Mouse (Mus musculus) heart, adult 2 months (tissue): ENCODE measurements around the gene Nrxn3. TPM values are rescaled to one million over a fixed set of nuclear protein-coding genes. Genes with fewer than 3 reads are reported as not detected.

Experiments
- DNase-seq, 2 experiments: peaks; one replicate each; pipeline ENCODE4 v3.0.0; 2021
- H3K27ac ChIP-seq: fragments of 200-600 bp; 2 replicates; pipeline ENCODE4 v1.8.1; 2022
- H3K27me3 ChIP-seq: fragments of 200-500 bp; 2 replicates; pipeline ENCODE4 v1.6.1; 2012; ENCODE audit warnings: mild to moderate bottlenecking, low read length, inconsistent platforms, mixed read lengths; ENCODE audit not compliant: control insufficient read depth, insufficient read depth
- H3K36me3 ChIP-seq: fragments of 200-500 bp; 2 replicates; pipeline ENCODE4 v1.6.1; 2012; ENCODE audit warnings: low read length, inconsistent platforms; ENCODE audit not compliant: control insufficient read depth, insufficient read depth
- H3K4me1 ChIP-seq: fragments of 200-500 bp; 2 replicates; pipeline ENCODE4 v1.6.1; 2011; ENCODE audit warnings: low read length; ENCODE audit not compliant: control insufficient read depth, insufficient read depth
- H3K4me3 ChIP-seq: fragments of 200-600 bp; 2 replicates; pipeline ENCODE4 v1.8.1; 2022
- H3K79me2 ChIP-seq: fragments of 200-500 bp; replicated peaks from 2 replicates; pipeline ENCODE4 v1.6.1; 2012; ENCODE audit warnings: mild to moderate bottlenecking, inconsistent platforms, low read length, moderate library complexity, mixed read lengths; ENCODE audit not compliant: control insufficient read depth, insufficient read depth
- H3K9ac ChIP-seq: fragments of 200-500 bp; 2 replicates; pipeline ENCODE4 v1.6.1; 2012; ENCODE audit warnings: low read depth, mild to moderate bottlenecking, control low read depth, inconsistent platforms, low read length, mixed read lengths
- CTCF ChIP-seq: fragments of 200-600 bp; IDR thresholded peaks from 2 replicates; pipeline ENCODE4 v1.8.1; 2022; ENCODE audit warnings: antibody characterized with exemption, mild to moderate bottlenecking, moderate library complexity
- EP300 ChIP-seq: fragments of 200-500 bp; IDR thresholded peaks from 2 replicates; pipeline ENCODE4 v1.6.1; 2011; ENCODE audit warnings: low read depth, low read length, control low read depth; ENCODE audit not compliant: insufficient read depth
- POLR2A ChIP-seq: fragments of 200-500 bp; IDR thresholded peaks from 2 replicates; pipeline ENCODE4 v1.6.1; 2011; ENCODE audit warnings: mild to moderate bottlenecking, low read depth, low read length, control low read depth; ENCODE audit not compliant: insufficient read depth
- WGBS: fragments of 180-500 bp; shearing (Covaris S2); methylation state at CpG from one replicate; pipeline ENCODE4 v1.1.7; 2018; 5-methylcytosine and 5-hydroxymethylcytosine counted together
- intact Hi-C: fragments of 180-260 bp; cut with DNase I; formaldehyde crosslinking; loops from one replicate; pipeline ENCODE4 v1.15.1; 2025
- microRNA-seq, 2 experiments: library from miRNA; unstranded; fragments of <30 nt; microRNA quantifications; one replicate each; pipeline ENCODE4 v1.2.0; 2021
- polyA plus RNA-seq: library from polyadenylated mRNA; depleted of rRNA; stranded (reverse); fragments of >200 nt; gene quantifications from 2 replicates; pipeline ENCODE4 v1.2.3, GENCODE M21; 2012
- total RNA-seq, 2 experiments: library from RNA; stranded (reverse); gene quantifications; 2 replicates each; pipeline ENCODE4 v1.2.3; 2021

Gene Nrxn3
- total and polyA plus RNA-seq, 3 experiments = 0.18 to 0.31 TPM; not detected in 1

GRCm38 (mm10) chr12:90332459-90332858 is 1609.8 kb downstream of the Nrxn3 start:
- no peak overlapping the region for H3K9ac ChIP-seq
- intact Hi-C loops = no loop called here
- H3K4me3 ChIP-seq = no peak overlapping the region
- H3K27me3 ChIP-seq = no peaks in the 10 kb centered on the region
- H3K27ac ChIP-seq = no peak overlapping the region
- no peaks in the 10 kb centered on the region for H3K4me1 ChIP-seq
- H3K36me3 ChIP-seq = no peaks in the 10 kb centered on the region
- TF ChIP-seq EP300 (no peak), CTCF (no peak), POLR2A (no peak)
- no peaks in the 10 kb centered on the region for H3K79me2 ChIP-seq
- WGBS = 81% methylated on average over 3 of the region's 3 CpGs
- no peak for DNase-seq

- no peaks in the 10 kb centered on the region for H3K79me2 ChIP-seq
- intact Hi-C loops = no loop called here
- no peaks in the 10 kb centered on the region for H3K4me1 ChIP-seq
- TF ChIP-seq CTCF (no peak), POLR2A (no peak), EP300 (no peak)
- H3K36me3 ChIP-seq = no peaks in the 10 kb centered on the region
- no peak overlapping the region for H3K4me3 ChIP-seq
- H3K9ac ChIP-seq = no peak overlapping the region
- no peak overlapping the region for H3K27ac ChIP-seq
- DNase-seq = no peak
- no peaks in the 10 kb centered on the region for H3K27me3 ChIP-seq
Measured at GRCm38 (mm10) chr12:90337496-90338228, 1615.0 kb downstream of the Nrxn3 start.

GRCm38 (mm10) chr12:90338229-90338557 is 1615.5 kb downstream of the Nrxn3 start:
- intact Hi-C loops = no loop called here
- H3K4me3 ChIP-seq = no peak overlapping the region
- no peak overlapping the region for H3K9ac ChIP-seq
- no peak overlapping the region for H3K27ac ChIP-seq
- H3K27me3 ChIP-seq = no peaks in the 10 kb centered on the region
- no peak for DNase-seq
- TF ChIP-seq CTCF = no peak
- TF ChIP-seq EP300 = no peak
- TF ChIP-seq POLR2A = no peak
- 77% methylated on average over 3 of the region's 3 CpGs for WGBS
- H3K36me3 ChIP-seq = no peaks in the 10 kb centered on the region
- H3K4me1 ChIP-seq = no peaks in the 10 kb centered on the region
- no peaks in the 10 kb centered on the region for H3K79me2 ChIP-seq

Small RNA genes within 50 kb of the gene (microRNA-seq; reads per million reads assigned to microRNA genes)
- gene Gm23989 (0 reads per million in 2 experiments), gene Gm27313 (0 reads per million in 2 experiments)
